Mouse (Mus musculus) cerebellum, postnatal 25 days (tissue): ENCODE measurements around the gene BC005537.
A peak's percentile ranks its signal among the peaks of the same experiment; 100 is the strongest.
"Not testable (repeated sequence)": the region's sequence is repeated elsewhere in the genome, so short reads cannot be mapped to it uniquely, and the experiment has no call there.

Source experiments
- DNase-seq, 2 experiments: peaks; one replicate each; pipeline ENCODE4 v3.0.0; 2021; ENCODE audit warnings: mixed read lengths in 2 of 2

Gene BC005537

DNA sequence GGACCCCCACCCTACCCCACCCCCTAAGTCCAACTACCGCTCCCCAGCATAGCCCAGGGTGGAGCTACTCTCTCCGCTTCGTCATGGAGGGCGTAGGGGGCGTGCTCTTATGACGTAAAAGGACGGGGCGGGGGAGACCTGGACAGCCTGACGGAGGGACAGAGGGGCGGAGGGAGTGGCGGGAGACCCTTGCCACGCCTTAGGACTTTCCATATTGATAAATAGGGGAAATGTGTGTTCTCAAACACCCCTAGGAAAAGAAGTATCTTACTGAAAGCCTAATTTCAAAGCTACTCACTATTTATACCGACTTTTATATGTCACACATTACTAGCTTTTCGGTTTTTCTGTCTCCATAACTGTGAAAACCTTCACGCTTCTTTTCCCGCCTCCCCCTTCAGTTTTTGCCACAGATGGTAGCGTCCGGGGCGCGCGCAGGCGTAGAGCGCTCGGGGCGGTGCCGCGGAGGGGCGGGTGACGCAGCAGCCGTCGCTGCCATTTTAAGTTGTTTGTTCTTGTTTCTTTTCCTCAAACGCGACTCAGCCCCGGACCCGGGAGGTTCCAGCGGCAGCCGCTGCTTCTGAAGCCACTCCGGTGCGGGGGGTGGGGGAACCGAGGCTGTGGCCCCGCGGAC lies 666 bp upstream of the BC005537 start:
- DNase-seq, result peak; percentile 95 to 98

- DNase-seq, result peak; percentile 22 to 39
Observed at GRCm38 (mm10) chr13:24802131-24802691, 754 bp downstream of the BC005537 start.

GRCm38 (mm10) chr13:24803196-24803595 lies 1.7 kb downstream of the BC005537 start:
- no peak for DNase-seq

GRCm38 (mm10) chr13:24806079-24806478 lies 4.6 kb downstream of the BC005537 start:
- DNase-seq, result no peak

- peak; percentile 22 to 56 for DNase-seq
Observed at GRCm38 (mm10) chr13:24812521-24812920, 11.1 kb downstream of the BC005537 start.

- no peak for DNase-seq
Observed at GRCm38 (mm10) chr13:24814616-24815015, 13.2 kb downstream of the BC005537 start.

DNA sequence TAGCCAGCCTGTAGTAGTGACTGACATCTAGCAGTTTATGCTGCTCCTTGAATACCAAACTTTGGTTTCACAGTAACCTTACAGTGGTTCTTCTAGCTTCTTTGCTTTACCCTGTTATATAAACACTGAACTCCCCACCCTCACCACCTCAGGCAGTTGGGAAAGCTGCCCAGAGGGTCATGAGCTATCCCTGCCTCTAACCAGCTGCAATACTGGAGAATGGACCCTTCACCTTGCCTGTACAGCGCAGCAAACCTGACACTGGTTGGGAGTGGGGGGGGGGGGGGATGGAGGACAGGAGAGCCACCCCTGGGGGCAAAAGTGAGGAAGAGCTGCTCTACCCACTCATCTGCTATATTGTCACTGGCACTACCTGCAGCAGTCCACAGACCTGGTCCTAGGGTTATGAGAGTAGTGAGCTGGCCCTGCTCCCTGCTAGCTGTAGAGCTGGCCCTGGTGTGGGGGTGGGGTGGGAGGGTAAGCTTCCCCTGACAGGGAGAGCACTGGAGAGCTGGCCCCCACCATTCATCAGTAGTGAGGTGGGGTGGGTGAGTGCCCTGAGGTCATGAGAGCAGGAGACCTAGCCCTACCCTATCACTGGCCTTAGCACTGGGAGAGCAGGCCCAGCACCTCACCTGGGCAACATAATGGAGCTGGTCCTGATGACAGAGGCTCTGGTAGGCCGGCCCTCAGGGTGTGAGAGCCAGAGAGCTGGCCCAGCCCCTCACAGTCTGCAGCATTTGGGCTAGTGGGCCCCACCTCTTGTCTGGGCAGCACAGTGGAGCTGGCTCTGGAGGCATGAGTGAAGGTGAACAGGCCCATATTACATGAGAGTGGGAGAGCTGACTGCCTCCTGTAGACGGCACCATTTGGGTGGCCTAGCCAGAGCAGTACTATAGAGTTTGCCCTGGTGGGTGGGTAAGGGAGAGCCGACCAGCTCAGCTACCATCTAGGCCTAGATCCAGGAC lies 15.0 kb downstream of the BC005537 start:
- no peak for DNase-seq

DNA sequence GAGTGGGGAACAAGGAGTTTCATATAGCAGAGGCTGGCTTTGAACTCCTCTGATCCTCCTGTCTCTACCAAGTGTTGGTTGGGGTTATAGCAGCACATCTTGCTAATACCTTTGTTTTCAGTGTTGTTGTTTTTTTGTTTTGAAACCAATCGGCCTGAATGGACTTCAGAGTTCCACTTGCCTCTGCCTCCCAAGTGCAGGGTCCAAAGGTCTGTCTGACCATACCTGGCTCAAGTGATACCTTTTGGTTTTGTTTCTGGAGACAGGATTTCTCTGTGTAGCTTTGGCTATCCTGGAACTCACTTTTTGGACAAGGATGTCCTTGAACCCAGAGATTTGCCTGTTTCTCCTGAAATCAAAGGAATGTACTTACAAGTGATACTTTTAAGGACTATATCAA lies 18.5 kb downstream of the BC005537 start:
- DNase-seq, result no peak

DNA sequence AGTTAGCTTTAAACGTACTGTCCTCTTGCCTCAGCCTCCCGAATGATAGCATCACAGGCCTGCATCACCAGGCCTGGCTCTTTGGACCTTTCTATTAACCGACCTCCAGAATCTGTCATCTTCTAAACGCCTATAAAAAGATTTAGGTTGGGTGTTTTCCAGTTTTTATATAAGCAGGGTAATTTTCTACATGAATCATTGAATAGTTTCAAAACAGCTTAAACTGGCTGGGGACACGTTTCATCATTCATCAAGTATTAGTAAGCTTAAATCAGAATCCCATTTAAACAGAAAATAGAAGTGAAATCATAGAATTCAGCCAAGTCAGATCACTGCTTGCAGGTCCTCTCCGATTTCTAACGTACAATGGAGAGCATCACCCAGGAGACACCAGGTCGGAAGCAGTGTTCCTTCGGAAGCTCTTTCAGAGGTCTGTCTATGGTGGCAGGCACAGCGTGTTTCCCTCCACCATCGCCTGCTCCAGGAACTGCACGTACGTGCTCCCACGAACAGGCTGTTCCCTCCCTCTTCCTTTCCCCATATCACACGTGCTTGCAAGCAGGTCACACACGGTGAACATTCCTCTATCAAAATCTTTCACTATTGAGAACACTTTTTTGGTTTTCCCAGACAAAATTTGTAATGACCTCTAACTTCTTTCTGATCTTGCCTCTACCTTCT lies 21.3 kb downstream of the BC005537 start:
- DNase-seq, result no peak

DNA sequence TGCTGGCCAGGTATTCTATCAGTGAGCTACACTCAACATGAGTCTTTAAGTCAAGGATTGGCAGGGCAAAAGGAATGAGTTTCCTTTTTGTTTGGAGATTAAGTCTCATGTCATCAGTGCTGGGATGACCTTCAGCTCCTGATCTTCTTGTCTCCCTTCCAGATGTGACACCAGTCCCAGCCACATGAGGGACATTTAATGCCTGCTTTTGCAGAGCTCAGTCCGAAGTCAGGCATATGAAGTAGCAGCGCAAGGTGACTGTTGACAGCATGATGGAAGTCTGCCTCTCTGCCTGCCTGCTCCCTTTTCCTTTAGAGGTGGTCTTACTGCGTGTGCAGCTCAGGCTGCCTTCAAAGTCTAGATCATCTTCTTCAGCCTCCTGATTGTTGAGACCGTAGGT lies 23.2 kb downstream of the BC005537 start:
- no peak for DNase-seq

DNA sequence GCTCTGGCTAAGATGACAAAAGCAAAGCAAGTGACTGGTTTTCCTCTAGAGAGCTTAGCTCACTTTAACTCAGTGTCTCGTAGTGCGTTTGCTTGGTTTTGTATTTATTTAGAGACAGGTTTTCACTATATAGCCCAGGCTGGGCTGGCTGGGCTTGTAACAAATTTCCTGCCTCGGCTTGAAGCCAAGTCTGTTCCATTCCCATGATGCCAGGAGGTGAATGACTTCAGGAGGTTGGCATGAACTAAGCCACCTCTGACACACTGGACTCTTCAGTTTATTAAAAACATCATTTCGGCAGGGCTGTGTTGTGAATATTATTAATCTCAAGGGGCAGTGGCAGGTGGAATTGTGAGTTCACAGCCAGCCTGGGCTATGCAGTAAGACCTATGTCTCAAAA lies 24.1 kb downstream of the BC005537 start:
- peak; percentile 42 to 62 for DNase-seq

GRCm38 (mm10) chr13:24826116-24826515 lies 24.7 kb downstream of the BC005537 start:
- no peak for DNase-seq

- DNase-seq, result peak in 1 of 2 experiments; percentile 25
Observed at GRCm38 (mm10) chr13:24830756-24831352, 29.4 kb downstream of the BC005537 start.

GRCm38 (mm10) chr13:24831353-24832130 lies 30.1 kb downstream of the BC005537 start, which contains the start of the genes Acot13 and Tdp2:
Gene Acot13, minus strand, starts transcription at chr13:24831540.
Gene Tdp2, plus strand, starts transcription at chr13:24831679.
- peak; percentile 96 to 97 for DNase-seq

- DNase-seq, result no peak
Observed at GRCm38 (mm10) chr13:24832131-24832810, 30.8 kb downstream of the BC005537 start.

DNA sequence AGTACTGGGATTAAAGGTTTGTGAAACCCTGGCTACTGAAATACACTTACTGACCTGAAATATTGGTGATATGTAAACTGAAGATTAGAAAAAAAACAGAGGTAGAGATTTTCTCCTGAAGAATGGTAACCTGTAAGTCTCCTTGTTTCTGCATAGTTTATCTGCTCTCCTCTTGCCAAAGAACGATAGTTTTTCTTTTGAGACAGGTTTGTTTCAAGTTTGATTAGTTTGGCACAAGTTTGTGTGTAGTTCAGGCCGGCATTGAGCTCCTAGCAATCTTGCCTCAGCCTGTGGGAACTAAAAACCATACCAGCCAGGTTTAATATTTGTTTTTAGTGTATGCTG lies 31.3 kb downstream of the BC005537 start:
- no peak for DNase-seq

GRCm38 (mm10) chr13:24837765-24838164 lies 36.3 kb downstream of the BC005537 start:
- not testable (repeated sequence) for DNase-seq

DNA sequence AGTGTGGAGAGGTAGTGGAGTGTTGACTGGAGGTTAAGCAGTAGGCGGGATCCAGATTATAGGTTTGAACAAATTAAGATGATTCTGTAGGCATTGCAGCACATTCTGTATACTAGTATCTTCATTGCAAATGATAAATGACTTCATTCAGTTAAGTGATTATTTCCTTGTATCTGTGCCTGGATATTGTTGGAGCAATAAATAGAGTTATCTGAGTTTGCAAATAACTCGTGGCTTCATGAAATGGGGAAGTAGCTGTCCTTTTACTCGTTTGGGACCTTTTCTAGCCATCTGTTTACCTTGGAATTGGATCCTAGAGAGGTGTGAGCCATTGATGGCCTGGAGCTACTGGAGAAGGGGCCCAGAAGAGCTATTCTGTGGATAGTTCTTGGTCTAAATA lies 38.4 kb downstream of the BC005537 start:
- no peak for DNase-seq

DNA sequence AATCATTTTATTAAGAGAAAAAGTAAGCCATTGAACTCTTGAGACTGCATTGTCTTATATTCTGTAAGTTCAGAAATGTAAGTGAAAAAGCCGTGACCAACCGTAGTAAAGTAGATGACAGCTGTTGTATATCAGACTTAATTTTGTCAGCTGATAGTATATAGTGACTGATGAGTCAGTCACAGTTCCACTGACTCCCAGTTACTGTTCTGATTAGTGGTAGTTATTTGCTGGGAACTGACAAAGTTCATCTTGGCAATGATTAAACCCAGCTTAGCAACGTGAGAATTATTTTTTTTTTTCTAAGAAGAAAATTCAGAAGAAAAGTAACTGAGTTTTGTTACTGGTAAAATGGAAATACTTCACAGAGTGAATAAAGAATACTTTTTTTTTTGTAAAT lies 40.2 kb downstream of the BC005537 start:
- DNase-seq, result no peak

DNA sequence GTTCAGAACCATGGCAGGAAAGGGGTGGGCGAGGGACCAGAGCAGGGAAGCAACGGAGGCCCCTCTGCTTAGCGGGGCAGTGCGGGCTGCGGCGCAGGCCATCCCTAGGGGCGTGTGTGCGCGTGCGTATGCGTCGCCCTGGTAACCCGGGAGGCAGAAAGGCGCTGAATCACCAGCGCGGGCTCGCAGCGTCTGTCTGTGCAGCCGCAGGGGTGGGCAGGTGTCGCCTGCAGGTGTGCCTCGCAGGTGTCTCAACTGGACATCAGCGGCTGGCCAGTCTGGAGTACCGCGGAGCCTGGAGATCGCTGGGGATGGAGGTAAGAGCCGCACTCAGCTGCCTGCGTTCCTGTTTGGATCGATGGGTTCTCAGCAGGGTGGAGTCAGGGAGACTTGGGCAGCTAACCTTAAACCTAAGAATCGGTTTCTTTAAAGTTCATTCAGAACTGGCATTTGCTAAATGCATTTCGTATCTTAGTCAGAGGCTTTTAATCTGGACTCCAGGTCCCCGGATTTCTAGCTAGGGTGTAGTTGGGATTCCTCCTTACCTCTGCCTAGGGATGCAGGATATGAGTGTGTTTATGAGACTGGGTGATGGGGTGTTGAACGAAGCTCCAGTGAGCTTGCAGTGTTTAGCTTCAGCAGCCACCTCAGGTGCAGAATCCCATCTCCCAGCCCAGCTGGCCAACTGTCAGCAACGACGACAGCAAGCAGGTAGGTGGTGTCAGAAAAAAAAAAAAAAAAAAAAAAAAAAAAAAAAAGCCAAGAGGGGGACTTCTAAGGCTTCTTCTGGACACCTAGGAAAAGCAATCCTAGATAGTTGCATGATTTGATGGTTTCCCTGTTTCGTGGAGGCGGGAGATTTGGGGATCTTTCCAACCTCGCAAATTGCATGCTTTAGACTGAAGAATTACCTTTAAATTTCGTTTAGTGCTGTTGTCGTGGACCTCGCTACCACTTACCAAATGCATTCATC lies 43.8 kb downstream of the BC005537 start, which contains the start of gene D130043K22Rik:
Gene D130043K22Rik, plus strand, starts transcription at position 153 of the 973 bp plus-strand sequence.
- peak; percentile 69 to 79 for DNase-seq
